Mouse (Mus musculus): Measurements from ENCODE around the gene P4hb.
"Not testable (repeated sequence)": the region's sequence is repeated elsewhere in the genome, so short reads cannot be mapped to it uniquely, and the experiment has no call there.

GRCm38 (mm10) chr11:120514262-120514661, 58.8 kb downstream of the P4hb start:
- not testable (repeated sequence) for TF ChIP-seq GABPA (IDR thresholded peaks at IDR 0.05; ENCODE audit: low read depth, low read length); EP300 (IDR thresholded peaks at IDR 0.05; ENCODE audit: low read depth in 1 of 2, low read length in 2 of 2); USF1 (IDR thresholded peaks at IDR 0.05; ENCODE audit: low read depth, low read length); CTCF (IDR thresholded peaks at IDR 0.05 in 2 of 3, conservative IDR thresholded peaks at IDR 0.05 in 1 of 3; ENCODE audit: control insufficient read depth in 1 of 3, insufficient read depth in 1 of 3, low read depth in 2 of 3, low read length in 3 of 3, poor library complexity in 1 of 3, severe bottlenecking in 1 of 3)
